Mouse (Mus musculus): ENCODE results near the gene Slc5a6. TPM values are rescaled to one million over a fixed set of nuclear protein-coding genes. Genes with fewer than 3 reads are reported as not detected.
A peak's percentile ranks its signal among the peaks of the same experiment; 100 is the strongest.
"Not testable (repeated sequence)": the region's sequence is repeated elsewhere in the genome, so short reads cannot be mapped to it uniquely, and the experiment has no call there.

Gene Slc5a6
- total RNA-seq, 2 experiments from 2014 or later, result 12.4 to 16.7 TPM

DNA sequence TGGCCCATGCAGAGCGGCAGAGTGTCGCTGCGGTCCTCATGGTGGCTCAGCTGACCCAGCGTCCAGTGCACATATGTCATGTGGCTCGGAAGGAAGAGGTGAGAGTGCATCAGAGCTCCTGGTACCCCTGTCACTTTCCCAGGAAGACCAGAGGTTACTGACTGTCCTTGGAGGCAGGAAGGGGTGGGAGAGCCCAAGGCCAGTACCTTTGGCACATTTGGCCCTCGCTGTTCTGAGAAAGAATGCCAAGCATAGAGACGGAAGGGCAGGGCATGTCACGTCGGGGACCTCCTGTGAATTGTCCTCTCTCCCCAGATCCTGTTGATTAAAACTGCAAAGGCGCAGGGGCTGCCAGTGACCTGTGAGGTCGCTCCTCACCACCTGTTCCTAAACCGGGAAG lies 24.5 kb upstream of the Slc5a6 start:
- intact Hi-C loops (cut with DNase I), result no loop called here
- no peak for DNase-seq (ENCODE audit: low spot score in 2 of 2)

DNA sequence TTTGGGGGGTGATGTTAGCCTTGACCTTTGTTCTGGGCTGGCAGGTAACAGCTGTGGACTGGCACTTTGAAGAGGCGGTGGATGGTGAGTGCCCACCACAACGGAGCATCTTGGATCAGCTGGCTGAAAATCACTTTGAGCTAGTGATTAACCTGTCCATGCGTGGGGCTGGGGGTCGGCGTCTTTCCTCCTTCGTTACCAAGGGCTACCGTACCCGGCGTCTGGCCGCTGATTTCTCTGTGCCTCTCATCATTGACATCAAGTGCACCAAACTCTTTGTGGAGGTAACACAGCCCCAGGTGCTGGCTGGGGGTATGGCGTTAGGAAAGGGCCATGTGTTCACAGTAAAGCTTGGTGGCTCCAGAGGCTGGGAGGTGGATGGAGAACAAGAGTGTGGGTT lies 23.1 kb upstream of the Slc5a6 start:
- DNase-seq (ENCODE audit: low spot score in 2 of 2), result no peak
- intact Hi-C loops (cut with DNase I), result no loop called here

DNA sequence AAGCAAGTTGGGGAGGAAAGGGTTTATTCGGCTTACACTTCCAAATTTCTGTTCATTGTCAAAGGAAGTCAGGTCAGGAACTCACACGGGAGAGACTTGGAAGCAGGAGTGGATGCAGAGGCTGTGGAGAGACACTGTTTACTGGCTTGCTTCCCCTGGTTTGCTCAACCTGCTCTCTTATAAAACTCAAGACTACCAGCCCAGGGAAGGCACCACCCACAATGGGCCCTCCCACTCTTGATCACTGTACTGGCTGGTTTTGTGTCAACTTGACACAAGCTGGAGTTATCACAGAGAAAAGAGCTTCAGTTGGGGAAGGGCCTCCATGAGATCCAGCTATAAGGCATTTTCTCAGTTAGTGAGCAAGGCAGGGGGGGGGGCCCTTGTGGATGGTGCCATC lies 22.3 kb upstream of the Slc5a6 start:
- peak in 1 of 2 experiments; percentile 53 for DNase-seq (ENCODE audit: low spot score in 2 of 2)
- intact Hi-C loops (cut with DNase I), result no loop called here

DNA sequence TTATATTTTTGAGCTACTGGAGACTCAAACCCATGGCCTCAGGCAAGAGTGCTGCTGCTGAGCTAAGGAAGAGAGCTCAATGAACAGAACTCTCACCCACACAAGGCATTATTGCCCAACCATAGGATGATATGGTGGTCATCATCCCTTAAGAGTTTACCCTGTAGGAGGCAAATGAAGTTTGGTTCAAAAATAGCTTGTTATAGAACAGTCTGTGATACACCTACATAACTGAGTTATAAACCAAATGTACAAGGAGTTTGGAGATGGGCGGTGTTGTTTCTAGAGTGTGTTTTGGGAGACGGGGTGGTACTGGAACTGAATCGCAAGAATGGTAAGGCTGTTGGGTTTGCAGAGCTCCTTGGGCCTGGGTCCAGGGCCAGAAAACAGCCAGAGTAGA lies 21.1 kb upstream of the Slc5a6 start:
- DNase-seq (ENCODE audit: low spot score in 2 of 2), result peak in 1 of 2 experiments; percentile 63
- intact Hi-C loops (cut with DNase I), result no loop called here

DNA sequence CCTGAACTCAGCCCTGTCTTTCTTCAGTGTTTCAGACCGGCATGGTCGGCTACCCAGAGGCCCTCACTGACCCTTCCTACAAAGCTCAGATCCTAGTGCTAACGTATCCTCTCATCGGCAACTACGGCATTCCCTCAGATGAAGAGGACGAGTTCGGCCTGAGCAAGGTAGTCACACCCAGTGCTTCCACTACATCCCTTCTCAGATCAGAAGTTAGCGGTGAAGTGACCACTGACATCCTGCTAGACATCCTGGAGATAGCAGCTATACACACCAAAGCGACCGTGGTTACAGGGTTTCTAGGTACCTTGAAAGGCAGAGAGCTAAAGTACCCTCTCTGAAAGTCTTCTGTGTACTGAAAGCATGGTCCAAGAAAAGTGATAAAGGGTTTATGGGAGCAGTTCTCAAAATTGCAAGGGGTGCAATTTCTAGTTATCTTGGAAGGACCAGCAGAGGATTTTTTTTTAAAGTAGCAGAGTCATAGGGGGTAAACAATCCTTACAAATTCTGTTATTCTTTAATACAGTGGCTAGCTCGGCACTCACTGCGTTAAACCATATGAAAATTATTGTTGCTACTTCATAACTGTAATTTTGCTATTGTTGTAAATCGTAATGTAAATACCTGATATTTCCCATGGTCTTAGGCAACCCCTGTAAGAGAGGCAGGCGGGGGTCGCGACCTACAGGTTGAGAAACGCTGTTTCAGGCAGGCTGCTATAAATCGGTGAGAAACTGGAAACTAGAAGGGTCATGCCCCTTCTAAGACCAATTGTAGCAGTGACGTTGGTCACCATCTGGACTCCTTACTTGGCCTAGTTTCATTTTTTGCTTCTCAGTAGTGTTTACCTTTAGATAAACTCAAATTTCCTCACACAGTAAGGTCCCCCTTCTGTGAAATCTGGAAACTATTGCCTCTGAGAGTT lies 6.8 kb upstream of the Slc5a6 start:
- DNase-seq (ENCODE audit: low spot score in 2 of 2), result no peak
- intact Hi-C loops (cut with DNase I), result no loop called here

DNA sequence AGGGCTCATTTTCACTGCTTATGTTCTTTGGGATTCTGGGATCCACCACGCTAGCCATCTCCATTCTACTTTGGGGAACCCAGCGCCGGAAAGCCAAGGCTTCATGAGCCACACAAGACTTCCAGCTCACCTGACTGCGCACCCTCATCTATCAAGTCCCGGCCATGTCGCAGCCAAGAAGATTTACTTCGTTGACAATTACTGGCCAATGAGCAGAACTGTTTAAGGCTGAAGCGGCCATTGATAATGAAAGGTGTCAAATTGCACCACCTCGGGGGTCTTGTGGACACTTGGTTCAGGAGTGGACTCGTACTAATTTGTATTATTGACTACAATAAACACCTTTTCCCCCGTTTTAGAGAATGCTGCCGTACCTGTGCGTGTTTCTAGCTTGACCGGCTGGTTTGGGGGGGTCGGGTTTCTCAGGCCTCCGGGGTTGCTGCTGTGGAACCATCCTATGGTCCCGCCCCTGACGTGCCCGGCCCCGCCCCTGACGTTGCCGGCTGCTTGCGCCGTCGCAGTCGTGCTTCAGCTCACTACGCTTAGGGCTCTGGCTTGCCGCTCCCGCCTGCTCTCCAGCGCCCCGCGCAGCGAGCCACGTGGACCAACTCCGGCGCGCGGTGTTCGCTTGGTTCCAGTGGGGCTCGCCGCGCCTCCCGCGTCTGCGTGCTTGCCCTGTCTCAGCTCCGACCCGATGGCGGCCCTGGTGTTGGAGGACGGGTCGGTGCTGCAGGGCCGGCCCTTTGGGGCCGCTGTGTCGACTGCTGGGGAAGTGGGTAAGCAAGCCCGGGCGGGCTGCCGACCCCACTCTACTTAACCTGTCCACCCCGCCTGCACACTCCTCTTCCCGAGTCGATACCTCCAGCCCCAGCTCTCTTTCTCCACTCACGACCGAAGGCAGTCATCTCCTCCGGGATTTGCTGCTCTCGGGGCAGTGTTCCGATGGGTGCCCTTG lies 5.8 kb upstream of the Slc5a6 start, which contains the start of gene Cad:
TSS of gene Cad (plus strand) at position 520 of the 955 bp plus-strand sequence.
- intact Hi-C loops (cut with DNase I), result no loop called here

DNA sequence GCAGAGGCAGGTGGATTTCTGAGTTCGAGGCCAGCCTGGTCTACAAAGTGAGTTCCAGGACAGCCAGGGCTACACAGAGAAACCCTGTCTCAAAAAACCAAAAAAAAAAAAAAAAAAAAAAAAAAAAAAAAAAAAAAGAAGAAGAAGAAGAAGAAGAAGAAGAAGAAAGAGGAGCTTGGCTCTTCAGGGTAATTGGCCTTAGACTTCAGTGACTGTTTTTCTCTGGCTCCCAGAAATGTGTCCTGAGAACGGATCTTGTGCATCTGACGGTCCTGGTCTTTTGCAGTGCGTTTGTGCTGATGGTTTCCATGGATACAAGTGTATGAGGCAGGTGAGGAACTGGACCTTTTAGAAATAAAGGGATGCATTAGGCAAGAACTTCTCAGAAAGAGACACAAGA lies 5.0 kb upstream of the Slc5a6 start:
- DNase-seq (ENCODE audit: low spot score in 2 of 2); intact Hi-C loops (cut with DNase I): not testable (repeated sequence)

More for the DNA sequence above, 5.8 kb upstream of the Slc5a6 start, which contains the start of gene Cad:
- peak; percentile 93 to 97 for DNase-seq (ENCODE audit: low spot score in 2 of 2)

DNA sequence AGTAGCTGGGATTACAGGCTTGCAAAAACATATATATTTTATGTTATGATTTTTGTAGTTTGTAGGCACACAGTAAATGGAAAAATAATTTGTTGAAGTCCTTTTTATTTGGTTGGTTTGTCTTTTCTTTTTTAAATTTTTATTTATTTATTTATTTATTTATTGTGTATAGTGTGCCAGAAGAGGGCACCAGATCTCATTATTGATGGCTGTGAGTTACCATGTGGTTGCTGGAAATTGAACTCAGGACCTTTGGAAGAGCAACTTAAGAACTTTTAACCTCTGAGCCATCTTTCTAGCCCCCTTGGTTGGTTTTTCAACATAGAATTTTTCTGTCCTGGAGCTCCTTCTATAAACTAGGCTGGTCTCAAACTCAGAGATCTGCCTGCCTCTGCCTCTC lies 1.7 kb upstream of the Slc5a6 start:
- no peak for DNase-seq (ENCODE audit: low spot score in 2 of 2)
- intact Hi-C loops (cut with DNase I), result no loop called here

DNA sequence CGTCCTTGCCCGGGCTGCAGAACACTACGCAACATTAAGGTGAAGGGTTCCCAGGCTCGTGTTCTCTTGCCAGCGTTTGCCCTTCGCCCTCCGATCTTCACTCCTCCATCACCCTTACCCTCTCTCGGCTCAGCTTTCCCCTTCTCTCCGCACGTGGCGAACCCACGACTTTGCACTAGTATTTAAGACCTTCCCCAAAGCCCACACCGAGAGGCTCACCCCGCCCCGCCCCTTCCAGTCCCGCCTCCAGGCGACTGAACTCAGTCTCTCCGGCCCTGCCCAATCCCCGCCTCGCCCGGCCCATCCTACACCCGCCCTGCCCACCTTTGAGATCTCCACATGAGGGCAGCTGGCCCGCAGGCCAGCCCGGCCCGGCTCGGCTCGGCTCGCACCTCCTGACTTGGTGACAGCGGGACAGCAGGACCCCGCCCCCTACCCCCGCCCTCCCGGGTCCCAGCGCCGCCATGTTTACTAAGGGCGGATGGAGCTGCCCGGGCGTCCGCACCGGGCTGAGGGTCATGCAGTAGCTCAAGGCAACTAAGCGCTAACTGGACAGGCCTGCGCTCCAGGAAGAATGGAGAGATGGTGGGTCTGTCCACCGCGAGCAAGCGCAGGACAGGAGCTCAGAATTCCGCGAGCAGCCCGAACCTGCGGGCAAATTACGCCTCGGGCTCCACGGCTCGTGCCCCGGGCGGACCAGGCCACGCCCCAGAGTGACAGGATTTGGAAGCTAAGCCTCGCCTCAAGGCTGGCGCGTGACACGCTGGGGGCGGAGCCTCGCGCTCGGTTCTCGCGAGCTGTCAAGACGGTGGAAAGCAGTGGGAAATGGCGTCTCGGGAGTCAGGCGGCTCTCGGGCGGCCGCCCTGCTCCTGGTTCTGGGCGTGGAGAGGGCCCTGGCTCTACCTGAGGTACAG lies 619 bp downstream of the Slc5a6 start, which contains the start of gene Atraid:
TSS of gene Atraid (plus strand) at position 465 of the 915 bp plus-strand sequence.
- peak; percentile 99 for DNase-seq (ENCODE audit: low spot score in 2 of 2)
- intact Hi-C loops (cut with DNase I), result loop anchor here (2.0 kb wide), 1 partner anchor 87 kb away; the partner anchor contains the start of gene Preb

DNA sequence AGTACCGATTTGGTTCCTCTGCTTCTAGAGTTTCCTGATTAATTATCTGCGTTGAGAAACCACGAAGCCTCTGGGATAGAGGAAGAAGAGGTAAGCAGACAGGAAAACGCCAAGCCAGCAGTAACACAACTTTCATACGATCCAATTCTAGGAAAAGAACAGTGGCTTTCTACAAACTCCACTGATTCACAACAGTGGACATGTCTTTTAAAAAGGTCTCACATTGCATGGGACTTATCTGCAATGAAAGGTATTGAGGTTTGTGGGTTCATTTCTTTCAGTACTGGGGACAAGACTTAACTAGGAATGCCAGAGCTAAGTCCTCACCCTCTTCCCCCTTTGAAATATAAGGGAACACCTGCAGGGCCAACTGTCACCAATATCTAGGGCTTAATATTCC lies 1.6 kb downstream of the Slc5a6 start:
- no peak for DNase-seq (ENCODE audit: low spot score in 2 of 2)
- intact Hi-C loops (cut with DNase I), result no loop called here

DNA sequence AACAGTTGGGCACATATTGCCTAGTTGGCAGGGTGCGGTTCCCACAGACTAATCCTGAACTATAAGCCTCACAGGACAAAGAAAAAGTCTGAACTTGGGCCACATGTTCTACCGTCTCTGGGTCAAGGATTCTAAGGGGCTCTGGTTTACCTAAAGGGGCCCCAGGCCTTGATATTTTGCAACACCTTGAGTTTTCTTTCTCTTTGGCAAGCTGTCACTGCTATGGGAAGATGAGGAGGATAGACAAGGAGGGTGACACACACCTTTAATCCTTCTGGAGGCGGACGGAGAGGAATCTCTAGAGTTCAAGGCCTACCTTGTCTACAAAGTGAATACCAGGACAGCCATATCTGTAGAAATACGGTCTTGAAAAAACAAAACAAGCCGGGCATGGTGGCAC lies 2.3 kb downstream of the Slc5a6 start:
- intact Hi-C loops (cut with DNase I), result no loop called here
- DNase-seq (ENCODE audit: low spot score in 2 of 2), result no peak

DNA sequence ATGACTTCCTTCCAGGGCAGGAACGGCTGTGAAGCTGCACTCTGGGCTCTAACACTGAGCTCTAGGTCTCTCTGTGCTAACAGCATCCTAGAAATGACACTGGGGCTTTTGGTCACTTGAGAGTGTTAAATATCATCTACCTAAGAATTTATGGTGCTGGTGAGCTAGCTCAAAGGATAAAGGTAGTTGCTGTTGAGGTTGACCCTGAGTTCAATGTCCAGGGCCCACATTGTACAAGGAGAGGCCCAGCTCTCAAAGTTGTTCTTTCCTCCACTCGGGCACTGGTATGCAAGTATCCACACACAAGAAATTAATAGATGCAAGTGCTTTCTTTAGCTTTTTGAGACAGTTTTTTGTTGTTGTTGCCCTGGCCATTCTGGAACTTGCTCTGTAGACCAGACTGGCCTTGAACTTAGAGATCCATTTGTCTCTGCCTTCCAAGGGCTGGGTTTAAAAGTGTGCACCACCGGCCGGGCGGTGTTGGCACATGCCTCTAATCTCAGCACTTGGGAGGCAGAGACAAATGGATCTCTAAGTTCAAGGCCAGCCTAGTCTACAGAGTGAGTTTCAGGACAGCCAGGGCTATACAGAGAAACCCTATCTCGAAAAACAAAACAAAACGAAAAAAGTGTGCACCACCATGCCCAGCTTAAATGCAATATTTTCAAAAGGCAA lies 10.4 kb downstream of the Slc5a6 start:
- intact Hi-C loops (cut with DNase I), result no loop called here
- DNase-seq (ENCODE audit: low spot score in 2 of 2), result no peak

DNA sequence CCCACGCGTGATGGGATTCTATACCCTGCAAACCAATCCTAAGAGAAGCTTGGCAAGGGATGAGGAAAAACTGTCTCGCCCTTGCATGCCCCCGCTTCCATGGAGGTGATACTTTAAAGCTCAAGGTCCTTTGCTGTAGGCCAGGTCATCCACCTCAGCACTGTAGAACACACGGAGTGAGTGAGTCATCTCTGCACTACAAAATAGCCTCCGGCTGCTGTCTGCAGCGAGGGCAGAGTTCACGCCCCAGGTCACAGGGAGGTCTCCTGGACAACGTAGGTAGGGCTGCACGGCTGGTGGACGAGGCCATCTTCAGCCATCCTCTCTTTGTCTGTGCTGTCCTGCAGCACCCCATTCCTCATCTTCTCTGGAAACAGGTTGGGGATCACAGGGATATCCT lies 12.2 kb downstream of the Slc5a6 start:
- intact Hi-C loops (cut with DNase I); DNase-seq (ENCODE audit: low spot score in 2 of 2): not testable (repeated sequence)

DNA sequence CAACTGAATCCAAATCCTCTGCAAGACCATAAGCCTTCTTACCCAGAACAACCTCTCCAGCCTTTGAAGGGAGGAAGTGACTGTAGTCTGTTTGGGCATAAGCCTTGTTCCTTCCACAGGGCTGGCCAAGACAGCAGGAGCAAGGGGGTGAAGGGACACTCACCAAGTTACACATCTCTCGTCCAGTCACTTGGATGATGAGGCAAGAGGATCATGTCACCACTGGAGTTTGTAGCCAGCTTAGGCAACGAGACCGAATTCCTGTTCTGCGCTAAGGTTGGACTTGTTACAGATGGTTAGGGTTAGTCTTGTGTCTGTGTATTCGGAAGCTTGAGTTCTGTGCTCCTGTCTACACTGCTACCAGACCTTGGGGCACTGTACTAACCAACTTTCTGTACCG lies 14.1 kb downstream of the Slc5a6 start:
- intact Hi-C loops (cut with DNase I), result no loop called here
- DNase-seq (ENCODE audit: low spot score in 2 of 2), result no peak

DNA sequence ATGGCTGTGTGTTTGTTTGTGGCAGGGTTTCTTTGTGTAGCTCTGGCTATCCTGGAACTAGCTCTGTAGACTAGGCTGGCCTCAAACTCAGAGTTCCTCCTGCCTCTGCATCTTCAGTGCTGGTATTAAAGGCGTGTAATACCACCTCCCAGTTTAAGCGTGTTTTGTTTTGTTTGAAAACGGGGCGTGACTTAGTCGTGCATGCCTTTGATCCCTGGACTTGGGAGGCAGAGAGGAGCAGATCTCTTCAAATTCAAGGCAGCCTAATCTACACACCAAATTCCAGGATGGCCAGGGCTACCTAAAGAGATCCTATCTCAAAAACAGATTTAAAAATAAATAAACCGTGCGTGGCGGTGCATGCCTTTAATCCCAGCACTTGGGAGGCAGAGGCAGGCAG lies 17.2 kb downstream of the Slc5a6 start:
- intact Hi-C loops (cut with DNase I), result no loop called here
- DNase-seq (ENCODE audit: low spot score in 2 of 2), result no peak

DNA sequence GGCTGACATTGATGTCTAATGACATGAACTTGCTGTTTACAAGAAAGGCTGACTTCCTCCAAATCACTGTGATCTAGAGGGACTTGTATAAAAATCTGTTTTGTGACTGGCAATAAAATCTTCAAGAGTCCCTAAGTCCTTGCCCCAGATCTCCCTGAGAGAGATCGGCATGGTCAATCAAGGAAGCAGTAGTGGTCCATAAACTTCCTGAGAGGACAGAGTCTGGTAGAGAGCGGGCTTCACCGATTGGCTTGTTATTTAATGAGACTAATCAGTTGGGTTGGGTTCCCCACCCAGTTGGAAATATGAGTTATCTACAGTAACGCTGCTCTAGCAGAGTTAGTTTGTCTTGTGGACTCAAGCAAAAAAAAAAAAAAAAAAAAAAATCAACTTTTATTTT lies 17.8 kb downstream of the Slc5a6 start:
- intact Hi-C loops (cut with DNase I), result no loop called here

DNA sequence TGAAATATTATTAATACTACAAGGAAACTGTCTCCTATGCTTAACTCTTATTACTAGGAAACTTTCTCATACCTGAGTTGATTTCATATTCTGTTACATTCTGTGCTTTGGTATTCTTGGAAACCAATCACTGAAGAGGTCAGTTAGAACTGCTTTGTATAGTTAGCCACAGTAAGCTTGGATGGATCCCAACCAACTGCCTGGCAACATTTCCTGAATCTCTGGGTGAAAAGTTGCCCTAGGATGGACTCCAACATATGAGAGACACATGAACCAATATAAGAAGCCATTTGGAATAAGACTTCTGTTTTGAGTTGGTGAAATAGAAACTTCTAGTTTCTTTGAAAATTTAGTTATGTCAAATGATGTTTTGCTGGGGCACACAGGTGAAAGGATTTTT lies 24.1 kb downstream of the Slc5a6 start:
- no peak for DNase-seq (ENCODE audit: low spot score in 2 of 2)
- intact Hi-C loops (cut with DNase I), result no loop called here

More for the DNA sequence above, 17.8 kb downstream of the Slc5a6 start:
- DNase-seq (ENCODE audit: low spot score in 2 of 2), result no peak

DNA sequence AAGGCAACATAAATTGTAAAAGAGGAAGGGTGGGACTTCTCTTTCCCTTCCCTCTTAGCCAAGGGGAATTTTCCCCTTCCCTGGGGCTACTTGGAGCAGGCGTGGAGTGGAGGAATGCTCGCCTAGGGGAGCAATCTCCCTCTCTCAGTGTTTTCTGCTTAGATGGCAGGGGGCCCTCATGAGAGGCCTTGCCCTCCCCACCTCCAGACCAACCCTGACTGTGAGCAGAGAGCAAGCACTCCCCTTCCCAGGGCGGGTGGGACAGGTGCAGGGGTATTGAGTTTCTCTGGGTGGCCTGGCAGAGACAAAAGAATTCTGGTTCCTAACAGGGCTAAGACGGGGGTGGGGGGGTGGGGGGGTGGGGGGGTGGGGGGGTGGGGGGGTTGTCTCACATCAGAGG lies 25.5 kb downstream of the Slc5a6 start:
- intact Hi-C loops (cut with DNase I), result no loop called here
- DNase-seq (ENCODE audit: low spot score in 2 of 2), result no peak

DNA sequence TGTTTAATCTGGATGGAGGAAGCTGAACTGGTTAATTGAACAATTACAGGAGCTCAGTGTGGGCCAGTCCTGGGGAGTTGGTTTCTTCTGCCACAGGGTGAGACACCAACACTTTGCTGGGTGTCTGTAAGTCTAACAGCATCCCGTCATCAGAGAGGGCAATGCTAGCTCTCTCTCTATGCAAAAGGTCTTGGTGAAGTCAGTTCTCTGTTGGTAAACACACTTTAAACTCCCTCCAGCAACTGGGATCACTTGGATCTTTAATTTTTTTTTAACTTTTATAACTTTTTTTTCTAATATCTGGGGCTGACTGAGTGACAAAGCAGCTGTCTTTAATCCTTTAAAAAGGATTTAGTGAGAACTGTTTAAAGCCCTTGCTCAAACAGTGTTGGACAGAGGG lies 26.0 kb downstream of the Slc5a6 start:
- no peak for DNase-seq (ENCODE audit: low spot score in 2 of 2)
- intact Hi-C loops (cut with DNase I), result no loop called here

All from left cerebral cortex, postnatal 25 days (tissue).